Mouse (Mus musculus) cerebellum, adult 9-11 months (tissue): ENCODE data around the gene Xpc.

Experiments
- DNase-seq: peaks from one replicate; pipeline ENCODE4 v3.0.0; 2022

Gene Xpc

GRCm38 (mm10) chr6:91522816-91523215, 7.1 kb upstream of the Xpc start:
- DNase-seq = no peak

- DNase-seq = no peak
These were observed 2.8 kb upstream of the Xpc start for GRCm38 (mm10) chr6:91518454-91519020.

- no peak for DNase-seq
These were observed 838 bp downstream of the Xpc start for GRCm38 (mm10) chr6:91514737-91515362.

- DNase-seq = no peak
These were observed 1.6 kb downstream of the Xpc start for GRCm38 (mm10) chr6:91514135-91514534.

GRCm38 (mm10) chr6:91510211-91510610, 5.5 kb downstream of the Xpc start:
- DNase-seq = no peak

- peak; percentile 30 for DNase-seq
These were observed 6.4 kb downstream of the Xpc start for GRCm38 (mm10) chr6:91509326-91509725.

GRCm38 (mm10) chr6:91508041-91508440, 7.6 kb downstream of the Xpc start:
- no peak for DNase-seq

GRCm38 (mm10) chr6:91506036-91506435, 9.7 kb downstream of the Xpc start:
- DNase-seq = no peak

GRCm38 (mm10) chr6:91503302-91503701, 12.4 kb downstream of the Xpc start:
- no peak for DNase-seq

GRCm38 (mm10) chr6:91494526-91494925, 21.2 kb downstream of the Xpc start:
- DNase-seq = no peak

- no peak for DNase-seq
These were observed 22.6 kb downstream of the Xpc start for GRCm38 (mm10) chr6:91493053-91493452.

GRCm38 (mm10) chr6:91491004-91491403, 24.7 kb downstream of the Xpc start:
- DNase-seq = no peak

- DNase-seq = no peak
These were observed 25.8 kb downstream of the Xpc start for GRCm38 (mm10) chr6:91489872-91490271.

GRCm38 (mm10) chr6:91488496-91489212, 27.0 kb downstream of the Xpc start:
- no peak for DNase-seq

GRCm38 (mm10) chr6:91486736-91487453, 28.8 kb downstream of the Xpc start:
- DNase-seq = no peak

GRCm38 (mm10) chr6:91483371-91483770, 32.3 kb downstream of the Xpc start:
- no peak for DNase-seq

GRCm38 (mm10) chr6:91476541-91476940, 39.1 kb downstream of the Xpc start:
- DNase-seq = no peak

- peak; percentile 55 for DNase-seq
These were observed 41.1 kb downstream of the Xpc start for GRCm38 (mm10) chr6:91474441-91475190.

GRCm38 (mm10) chr6:91473805-91474440, 41.8 kb downstream of the Xpc start:
- DNase-seq = no peak

GRCm38 (mm10) chr6:91472868-91473804, 42.6 kb downstream of the Xpc start, which contains the start of the genes Chchd4 and Tmem43:
Gene Chchd4 (minus strand): TSS chr6:91473546.
Gene Tmem43 (plus strand): TSS chr6:91473703.
- DNase-seq = peak; percentile 99

- peak; percentile 40 for DNase-seq
These were observed 43.4 kb downstream of the Xpc start for GRCm38 (mm10) chr6:91472319-91472718.
